Mouse (Mus musculus) bone marrow, adult 2 months (tissue): ENCODE data around the gene Mvb12b.

Experiments used
- CTCF ChIP-seq: fragments of 200-500 bp; IDR thresholded peaks from 2 replicates; pipeline ENCODE4 v1.5.1; 2011; ENCODE audit warnings: low read length, control low read depth; ENCODE audit not compliant: control insufficient read depth, insufficient read depth
- POLR2A ChIP-seq: fragments of 200-500 bp; IDR thresholded peaks from 2 replicates; pipeline ENCODE4 v1.6.1; 2011; ENCODE audit warnings: low read depth, mild to moderate bottlenecking, control low read depth, low read length, borderline replicate concordance; ENCODE audit not compliant: control insufficient read depth

DNA sequence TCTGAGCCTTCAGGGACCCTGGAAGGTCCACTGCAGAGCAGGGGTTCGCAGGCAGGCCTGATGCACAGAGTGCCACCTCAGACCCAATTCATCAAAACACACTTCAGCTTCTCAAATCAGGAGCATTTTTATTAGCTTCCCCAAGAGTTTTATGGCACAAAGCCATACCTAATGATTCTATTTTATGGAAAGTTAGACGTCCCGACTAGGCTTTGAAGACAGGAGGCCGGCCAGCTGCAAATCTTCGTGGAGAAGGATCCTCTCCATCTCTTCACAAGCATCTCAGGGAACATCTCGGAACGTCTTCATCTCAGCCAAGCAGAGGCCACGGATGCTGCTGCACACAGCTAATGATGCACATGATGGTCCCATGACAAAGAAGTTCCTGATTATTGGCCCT is 14.2 kb downstream of the Mvb12b start:
- TF ChIP-seq POLR2A (no peak), CTCF (no peak)
